Mouse (Mus musculus) cerebellum, adult 2 months (tissue): ENCODE results near the gene 9930021J03Rik.

Experiments used
- CTCF ChIP-seq: fragments of 200-500 bp; IDR thresholded peaks from 2 replicates; pipeline ENCODE4 v1.5.1; 2011; ENCODE audit warnings: low read depth, mild to moderate bottlenecking, control low read depth, low read length, moderate library complexity, borderline replicate concordance; ENCODE audit not compliant: insufficient read depth
- POLR2A ChIP-seq: fragments of 200-500 bp; IDR thresholded peaks from 2 replicates; pipeline ENCODE4 v1.6.1; 2011; ENCODE audit warnings: low read length, control low read depth, borderline replicate concordance; ENCODE audit not compliant: insufficient read depth

DNA sequence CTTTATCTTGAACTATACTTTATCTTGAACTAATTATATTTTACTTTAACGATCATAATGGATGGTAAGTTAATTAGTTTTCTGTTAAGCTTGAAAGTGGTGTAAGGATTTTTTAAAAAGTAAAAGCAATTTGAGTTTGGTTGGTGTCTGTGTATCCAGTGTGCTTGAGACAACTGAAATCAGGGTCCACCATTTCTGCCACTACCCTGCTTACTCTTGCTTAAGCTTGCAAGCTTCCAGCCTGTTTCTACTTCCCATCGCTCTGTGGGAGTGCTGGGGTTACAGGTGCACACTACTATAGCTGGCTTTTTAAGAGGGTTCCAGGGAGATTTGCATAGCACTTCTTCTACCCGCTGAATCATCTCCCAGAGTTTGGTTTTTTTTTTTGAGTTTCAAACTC is 96.3 kb downstream of the 9930021J03Rik start:
- TF ChIP-seq CTCF (no peak), POLR2A (no peak)
